Mouse (Mus musculus) stomach, postnatal 0 days (tissue): ENCODE data around the gene Tuba3b. TPM values are rescaled to one million over a fixed set of nuclear protein-coding genes. Genes with fewer than 3 reads are reported as not detected.

Experiments used
- ATAC-seq: fragments of 200-750 bp; cut with Nextera tagmentation; 2 replicates; pipeline ENCODE4 v1.8.0; 2017; ENCODE audit not compliant: low FRiP score, low TSS enrichment
- DNase-seq: peaks from one replicate; pipeline ENCODE4 v3.0.0-alpha.2; 2016; ENCODE audit warnings: low spot score
- H3K27ac ChIP-seq: fragments of 300-500 bp; sonication (generic); replicated peaks from 2 replicates; pipeline ENCODE4 v1.5.1; 2014; ENCODE audit warnings: mild to moderate bottlenecking, control low read depth
- H3K27me3 ChIP-seq: fragments of 300-500 bp; sonication (generic); 2 replicates; pipeline ENCODE4 v1.6.1; 2014; ENCODE audit warnings: low read length; ENCODE audit not compliant: control insufficient read depth, insufficient read depth
- H3K36me3 ChIP-seq: fragments of 300-500 bp; sonication (generic); 2 replicates; pipeline ENCODE4 v1.6.1; 2014; ENCODE audit warnings: low read length, mixed read lengths; ENCODE audit not compliant: control insufficient read depth, insufficient read depth
- H3K4me1 ChIP-seq: fragments of 300-500 bp; sonication (generic); replicated peaks from 2 replicates; pipeline ENCODE4 v1.6.1; 2014; ENCODE audit warnings: antibody characterized with exemption; ENCODE audit not compliant: control insufficient read depth, insufficient read depth
- H3K4me2 ChIP-seq: fragments of 300-500 bp; sonication (generic); replicated peaks from 2 replicates; pipeline ENCODE4 v1.6.1; 2014; ENCODE audit warnings: low read depth, mild to moderate bottlenecking, control low read depth, moderate library complexity
- H3K4me3 ChIP-seq: fragments of 300-500 bp; sonication (generic); 2 replicates; pipeline ENCODE4 v1.5.1; 2014; ENCODE audit warnings: low read depth, low read length, control low read depth
- H3K9ac ChIP-seq: fragments of 300-500 bp; sonication (generic); 2 replicates; pipeline ENCODE4 v1.6.1; 2014; ENCODE audit warnings: mild to moderate bottlenecking, low read length, control low read depth, mixed read lengths
- H3K9me3 ChIP-seq: fragments of 300-500 bp; sonication (generic); 2 replicates; pipeline ENCODE4 v1.6.1; 2016; ENCODE audit warnings: low read length; ENCODE audit not compliant: control insufficient read depth
- CTCF ChIP-seq: IDR thresholded peaks from 2 replicates; pipeline ENCODE4 v1.5.1; 2016; ENCODE audit warnings: antibody characterized with exemption, low read depth, mild to moderate bottlenecking, moderate library complexity
- EP300 ChIP-seq: optimal IDR thresholded peaks from 2 replicates; pipeline ENCODE3; 2016; ENCODE audit warnings: antibody characterized with exemption
- WGBS: fragments of 180-500 bp; shearing (Covaris S2); extraction: QIAGEN DNeasy Blood & Tissue Kit; methylation state at CpG from one replicate; pipeline ENCODE4 v1.1.7; 2014; 5-methylcytosine and 5-hydroxymethylcytosine counted together
- polyA plus RNA-seq: library from polyadenylated mRNA; unstranded; fragments of >200 nt; fragmentation: Nextera tagmentation; extraction: Ambion mirVana; gene quantifications from 2 replicates; pipeline ENCODE4 v1.2.1, GENCODE M21; 2015

The Tuba3b gene
- polyA plus RNA-seq, 1 experiment from 2014 or later: not detected

- Histone ChIP-seq H3K9me3 (no peaks in the 10 kb centered on the region), H3K27me3 (no peaks in the 10 kb centered on the region), H3K4me2 (no peak overlapping the region), H3K4me3 (no peak overlapping the region), H3K36me3 (no peaks in the 10 kb centered on the region), H3K9ac (no peak overlapping the region), H3K27ac (no peak overlapping the region), H3K4me1 (0 out of 2 replicates have a peak, but pooled peaks cover 3% of the 10 kb centered on the region)
- no peak for DNase-seq
- 38% methylated on average over 1 of the region's 1 CpGs for WGBS
- TF ChIP-seq CTCF: no peak
- TF ChIP-seq EP300: no peak
- no peak for ATAC-seq
Observed at GRCm38 (mm10) chr6:145591578-145591977, 24.0 kb upstream of the Tuba3b start.

GRCm38 (mm10) chr6:145592036-145592435 is 23.5 kb upstream of the Tuba3b start:
- no peaks in the 10 kb centered on the region for H3K27me3 ChIP-seq
- ATAC-seq (no peak), DNase-seq (no peak)
- H3K4me3 ChIP-seq: no peak overlapping the region
- 0 out of 2 replicates have a peak, but pooled peaks cover 3% of the 10 kb centered on the region for H3K4me1 ChIP-seq
- peak overlapping the region; percentile 8; the same call in 1 of the 2 replicates for H3K27ac ChIP-seq
- H3K36me3 ChIP-seq: no peaks in the 10 kb centered on the region
- no peak overlapping the region for H3K9ac ChIP-seq
- 54% methylated on average over 6 of the region's 6 CpGs for WGBS
- H3K4me2 ChIP-seq: no peak overlapping the region
- H3K9me3 ChIP-seq: no peaks in the 10 kb centered on the region
- no peak for TF ChIP-seq CTCF
- no peak for TF ChIP-seq EP300

- WGBS: 33% methylated on average over 8 of the region's 8 CpGs
- ATAC-seq: no peak
- H3K27me3 ChIP-seq: no peaks in the 10 kb centered on the region
- no peaks in the 10 kb centered on the region for H3K9me3 ChIP-seq
- TF ChIP-seq EP300: no peak
- no peak for TF ChIP-seq CTCF
- H3K36me3 ChIP-seq: no peaks in the 10 kb centered on the region
- no peak overlapping the region for H3K4me2 ChIP-seq
- no peak overlapping the region for H3K4me3 ChIP-seq
- 0 out of 2 replicates have a peak, but pooled peaks cover 3% of the 10 kb centered on the region for H3K4me1 ChIP-seq
- no peak for DNase-seq
- H3K27ac ChIP-seq: no peak overlapping the region; the same call in 1 of the 2 replicates
- H3K9ac ChIP-seq: no peak overlapping the region
Observed at GRCm38 (mm10) chr6:145592531-145592998, 23.0 kb upstream of the Tuba3b start.

GRCm38 (mm10) chr6:145593991-145594390 is 21.6 kb upstream of the Tuba3b start:
- TF ChIP-seq EP300 (no peak), CTCF (no peak)
- no peak for ATAC-seq
- Histone ChIP-seq H3K9ac (no peak overlapping the region), H3K4me3 (no peak overlapping the region), H3K4me1 (peaks cover 9% of the 10 kb centered on the region; the same call in 1 of the 2 replicates), H3K9me3 (no peaks in the 10 kb centered on the region), H3K4me2 (no peak overlapping the region), H3K27me3 (no peaks in the 10 kb centered on the region), H3K27ac (no peak overlapping the region), H3K36me3 (no peaks in the 10 kb centered on the region)
- no peak for DNase-seq
- WGBS: 44% methylated on average over 7 of the region's 7 CpGs

GRCm38 (mm10) chr6:145595905-145596304 is 19.7 kb upstream of the Tuba3b start:
- Histone ChIP-seq H3K4me2 (no peak overlapping the region), H3K4me3 (no peak overlapping the region), H3K9me3 (no peaks in the 10 kb centered on the region), H3K9ac (no peak overlapping the region), H3K4me1 (peaks cover 9% of the 10 kb centered on the region; the same call in 1 of the 2 replicates), H3K36me3 (no peaks in the 10 kb centered on the region), H3K27ac (no peak overlapping the region), H3K27me3 (no peaks in the 10 kb centered on the region)
- ATAC-seq: peak; percentile 78
- DNase-seq: peak; percentile 73
- TF ChIP-seq CTCF: no peak
- TF ChIP-seq EP300: no peak
- WGBS: 61% methylated on average over 4 of the region's 4 CpGs

DNA sequence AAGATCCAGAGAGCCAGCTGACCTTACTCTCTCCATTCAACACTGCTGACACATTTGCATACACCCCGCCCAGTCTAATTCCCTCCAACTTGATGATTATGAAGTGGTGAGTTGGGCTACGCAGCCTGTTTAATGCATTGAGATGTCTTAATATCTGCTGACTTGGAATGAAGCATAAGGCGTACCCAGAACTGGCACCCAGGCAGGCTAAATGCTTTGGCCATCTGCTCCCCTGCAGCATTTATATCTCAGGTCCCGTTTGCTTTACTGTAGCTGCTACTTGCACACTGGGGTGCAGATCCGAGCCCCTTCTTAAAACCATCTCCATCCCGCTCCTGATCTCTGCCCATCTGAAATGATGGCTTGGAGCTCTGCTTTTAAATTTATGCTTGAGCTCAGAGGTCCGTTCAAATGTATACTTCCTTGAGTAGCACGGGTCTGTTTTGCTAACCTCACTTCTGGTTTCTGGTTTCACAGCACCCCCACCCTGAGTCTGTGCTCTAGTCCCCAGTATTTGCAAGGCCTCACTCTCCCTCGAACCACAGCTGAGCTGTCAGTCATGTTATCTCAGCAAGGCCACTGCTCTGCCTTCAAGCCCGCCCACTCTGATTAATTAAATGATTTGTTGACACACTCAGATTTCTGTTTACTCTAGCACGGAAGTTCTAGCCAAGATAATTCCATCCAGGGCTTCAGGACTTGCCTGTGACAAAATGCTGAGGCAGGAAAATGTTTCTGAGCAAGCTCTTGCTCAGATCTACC is 16.6 kb upstream of the Tuba3b start:
- WGBS: 33% methylated on average over 11 of the region's 11 CpGs
- Histone ChIP-seq H3K4me2 (no peak overlapping the region), H3K27me3 (no peaks in the 10 kb centered on the region), H3K36me3 (no peaks in the 10 kb centered on the region), H3K9ac (no peak overlapping the region), H3K4me3 (no peak overlapping the region), H3K9me3 (no peaks in the 10 kb centered on the region), H3K27ac (no peak overlapping the region), H3K4me1 (peaks cover 6% of the 10 kb centered on the region; the same call in 1 of the 2 replicates)
- peak; percentile 86 for ATAC-seq
- no peak for TF ChIP-seq EP300
- no peak for TF ChIP-seq CTCF
- DNase-seq: peak; percentile 64
